Mouse (Mus musculus) midbrain, embryonic 16.5 days (tissue): ENCODE results near the gene Nf2. TPM values are rescaled to one million over a fixed set of nuclear protein-coding genes. Genes with fewer than 3 reads are reported as not detected.
A peak's percentile ranks its signal among the peaks of the same experiment; 100 is the strongest.

Source experiments
- ATAC-seq: fragments of 200-750 bp; cut with Nextera tagmentation; 2 replicates; pipeline ENCODE4 v1.8.0; 2017; ENCODE audit warnings: moderate TSS enrichment
- H3K27ac ChIP-seq: fragments of 300-500 bp; sonication (generic); 2 replicates; pipeline ENCODE4 v1.5.1; 2014; ENCODE audit warnings: mild to moderate bottlenecking, low read length, mixed read lengths
- H3K27me3 ChIP-seq: fragments of 300-500 bp; sonication (generic); 2 replicates; pipeline ENCODE4 v1.6.1; 2014; ENCODE audit warnings: low read depth, low read length, mixed read lengths; ENCODE audit not compliant: control insufficient read depth, insufficient read depth
- H3K36me3 ChIP-seq: fragments of 300-500 bp; sonication (generic); 2 replicates; pipeline ENCODE4 v1.6.1; 2014; ENCODE audit warnings: mild to moderate bottlenecking, low read length, moderate library complexity, mixed read lengths; ENCODE audit not compliant: control insufficient read depth, insufficient read depth
- H3K4me1 ChIP-seq: fragments of 300-500 bp; sonication (generic); 2 replicates; pipeline ENCODE4 v1.6.1; 2014; ENCODE audit warnings: mild to moderate bottlenecking, low read length, mixed read lengths; ENCODE audit not compliant: control insufficient read depth, insufficient read depth
- H3K4me2 ChIP-seq: fragments of 300-500 bp; sonication (generic); 2 replicates; pipeline ENCODE4 v1.6.1; 2014; ENCODE audit warnings: mild to moderate bottlenecking, low read length, mixed read lengths
- H3K4me3 ChIP-seq: fragments of 300-500 bp; sonication (generic); 2 replicates; pipeline ENCODE4 v1.5.1; 2014; ENCODE audit warnings: low read depth, mild to moderate bottlenecking, low read length, moderate library complexity, mixed read lengths
- H3K9ac ChIP-seq: fragments of 300-500 bp; sonication (generic); 2 replicates; pipeline ENCODE4 v1.6.1; 2014; ENCODE audit warnings: low read depth, low read length, mixed read lengths
- H3K9me3 ChIP-seq: fragments of 300-500 bp; sonication (generic); replicated peaks from 2 replicates; pipeline ENCODE4 v1.6.1; 2014; ENCODE audit warnings: mild to moderate bottlenecking, low read length, mixed read lengths; ENCODE audit not compliant: control insufficient read depth, poor library complexity, severe bottlenecking
- WGBS: fragments of 180-500 bp; shearing (Covaris S2); extraction: QIAGEN DNeasy Blood & Tissue Kit; methylation state at CpG from one replicate; pipeline ENCODE4 v1.1.7; 2014; 5-methylcytosine and 5-hydroxymethylcytosine counted together
- polyA plus RNA-seq: library from polyadenylated mRNA; unstranded; fragments of >200 nt; fragmentation: Nextera tagmentation; extraction: Ambion mirVana; gene quantifications from 2 replicates; pipeline ENCODE4 v1.2.1, GENCODE M21; 2015

Gene Nf2
- polyA plus RNA-seq, 1 experiment from 2014 or later = 63.3 TPM

GRCm38 (mm10) chr11:4736355-4736754 lies 113.0 kb downstream of the Nf2 start:
- no peaks in the 10 kb centered on the region for H3K36me3 ChIP-seq
- peaks cover 2% of the 10 kb centered on the region for H3K27me3 ChIP-seq
- 48% methylated on average over 6 of the region's 6 CpGs for WGBS
- H3K4me1 ChIP-seq = peaks cover 4% of the 10 kb centered on the region
- H3K27ac ChIP-seq = no peak overlapping the region
- no peak for ATAC-seq
- H3K4me2 ChIP-seq = no peak overlapping the region
- H3K9me3 ChIP-seq = no peaks in the 10 kb centered on the region
- H3K9ac ChIP-seq = no peak overlapping the region
- H3K4me3 ChIP-seq = no peak overlapping the region

- WGBS = 40% methylated on average over 12 of the region's 12 CpGs
- 0 out of 2 replicates have a peak, but pooled peaks have one; percentile 11 for ATAC-seq
Observed at GRCm38 (mm10) chr11:4734179-4734578, 115.2 kb downstream of the Nf2 start.

GRCm38 (mm10) chr11:4731781-4732180 lies 117.6 kb downstream of the Nf2 start:
- no peak for ATAC-seq
- Histone ChIP-seq H3K4me3 (no peak overlapping the region), H3K9ac (no peak overlapping the region), H3K27me3 (no peaks in the 10 kb centered on the region), H3K36me3 (no peaks in the 10 kb centered on the region), H3K4me1 (peaks cover 3% of the 10 kb centered on the region; the same call in 1 of the 2 replicates), H3K27ac (no peak overlapping the region), H3K4me2 (no peak overlapping the region), H3K9me3 (no peaks in the 10 kb centered on the region)
- WGBS = 71% methylated on average over 7 of the region's 7 CpGs

More at GRCm38 (mm10) chr11:4734179-4734578, 115.2 kb downstream of the Nf2 start:
- H3K36me3 ChIP-seq = no peaks in the 10 kb centered on the region
- H3K4me3 ChIP-seq = no peak overlapping the region
- H3K4me2 ChIP-seq = no peak overlapping the region
- no peaks in the 10 kb centered on the region for H3K27me3 ChIP-seq
- H3K9ac ChIP-seq = no peak overlapping the region
- H3K4me1 ChIP-seq = peaks cover 7% of the 10 kb centered on the region
- H3K27ac ChIP-seq = no peak overlapping the region
- no peaks in the 10 kb centered on the region for H3K9me3 ChIP-seq

- no peak overlapping the region for H3K4me3 ChIP-seq
- no peaks in the 10 kb centered on the region for H3K9me3 ChIP-seq
- H3K36me3 ChIP-seq = no peaks in the 10 kb centered on the region
- H3K9ac ChIP-seq = no peak overlapping the region
- no peak overlapping the region for H3K4me2 ChIP-seq
- H3K27ac ChIP-seq = no peak overlapping the region
- 86% methylated on average over 5 of the region's 5 CpGs for WGBS
- peaks cover 3% of the 10 kb centered on the region; the same call in 1 of the 2 replicates for H3K4me1 ChIP-seq
- no peaks in the 10 kb centered on the region for H3K27me3 ChIP-seq
- no peak for ATAC-seq
Observed at GRCm38 (mm10) chr11:4730913-4731312, 118.4 kb downstream of the Nf2 start.

- H3K36me3 ChIP-seq = no peaks in the 10 kb centered on the region
- ATAC-seq = no peak
- H3K4me2 ChIP-seq = no peak overlapping the region
- H3K27me3 ChIP-seq = no peaks in the 10 kb centered on the region
- H3K9me3 ChIP-seq = no peaks in the 10 kb centered on the region
- no peak overlapping the region for H3K9ac ChIP-seq
- H3K4me1 ChIP-seq = peaks cover 3% of the 10 kb centered on the region; the same call in 1 of the 2 replicates
- H3K4me3 ChIP-seq = no peak overlapping the region
- WGBS = 85% methylated on average over 6 of the region's 6 CpGs
- H3K27ac ChIP-seq = no peak overlapping the region
Observed at GRCm38 (mm10) chr11:4730096-4730495, 119.2 kb downstream of the Nf2 start.

GRCm38 (mm10) chr11:4729603-4730002 lies 119.7 kb downstream of the Nf2 start:
- 60% methylated on average over 12 of the region's 12 CpGs for WGBS
- Histone ChIP-seq H3K4me2 (no peak overlapping the region), H3K9ac (no peak overlapping the region), H3K4me1 (peaks cover 3% of the 10 kb centered on the region; the same call in 1 of the 2 replicates), H3K4me3 (no peak overlapping the region), H3K9me3 (no peaks in the 10 kb centered on the region), H3K27me3 (no peaks in the 10 kb centered on the region), H3K36me3 (no peaks in the 10 kb centered on the region), H3K27ac (no peak overlapping the region)
- ATAC-seq = no peak

GRCm38 (mm10) chr11:4721728-4722127 lies 127.6 kb downstream of the Nf2 start:
- no peak overlapping the region for H3K9ac ChIP-seq
- H3K36me3 ChIP-seq = no peaks in the 10 kb centered on the region
- no peaks in the 10 kb centered on the region for H3K27me3 ChIP-seq
- no peaks in the 10 kb centered on the region; the same call in 1 of the 2 replicates for H3K4me1 ChIP-seq
- no peak overlapping the region for H3K4me3 ChIP-seq
- H3K4me2 ChIP-seq = no peak overlapping the region
- no peaks in the 10 kb centered on the region for H3K9me3 ChIP-seq
- WGBS = 78% methylated on average over 8 of the region's 8 CpGs
- no peak overlapping the region for H3K27ac ChIP-seq
- ATAC-seq = no peak

GRCm38 (mm10) chr11:4720900-4721580 lies 128.3 kb downstream of the Nf2 start:
- 54% methylated on average over 7 of the region's 7 CpGs for WGBS

GRCm38 (mm10) chr11:4720393-4720792 lies 128.9 kb downstream of the Nf2 start:
- H3K27me3 ChIP-seq = no peaks in the 10 kb centered on the region
- no peaks in the 10 kb centered on the region for H3K9me3 ChIP-seq
- no peak for ATAC-seq
- no peaks in the 10 kb centered on the region; the same call in 1 of the 2 replicates for H3K4me1 ChIP-seq
- WGBS = 60% methylated on average over 11 of the region's 11 CpGs
- H3K36me3 ChIP-seq = no peaks in the 10 kb centered on the region
- H3K9ac ChIP-seq = no peak overlapping the region
- H3K4me3 ChIP-seq = no peak overlapping the region
- no peak overlapping the region for H3K4me2 ChIP-seq
- no peak overlapping the region for H3K27ac ChIP-seq

More at GRCm38 (mm10) chr11:4720900-4721580, 128.3 kb downstream of the Nf2 start:
- Histone ChIP-seq H3K4me3 (no peak overlapping the region), H3K4me1 (no peaks in the 10 kb centered on the region; the same call in 1 of the 2 replicates), H3K36me3 (no peaks in the 10 kb centered on the region), H3K4me2 (no peak overlapping the region), H3K27me3 (no peaks in the 10 kb centered on the region), H3K9ac (no peak overlapping the region), H3K27ac (no peak overlapping the region), H3K9me3 (no peaks in the 10 kb centered on the region)
- no peak for ATAC-seq
